Mouse (Mus musculus) forebrain, embryonic 12.5 days (tissue): ENCODE results near the gene Calcrl. TPM values are rescaled to one million over a fixed set of nuclear protein-coding genes. Genes with fewer than 3 reads are reported as not detected.
A peak's percentile ranks its signal among the peaks of the same experiment; 100 is the strongest.
"Not testable (repeated sequence)": the region's sequence is repeated elsewhere in the genome, so short reads cannot be mapped to it uniquely, and the experiment has no call there.

Source experiments
- ATAC-seq: fragments of 200-750 bp; cut with Nextera tagmentation; 2 replicates; pipeline ENCODE4 v1.8.0; 2017; ENCODE audit warnings: moderate TSS enrichment; ENCODE audit not compliant: low FRiP score
- H3K27ac ChIP-seq: fragments of 300-500 bp; sonication (generic); 2 replicates; pipeline ENCODE4 v1.5.1; 2016; ENCODE audit warnings: mild to moderate bottlenecking
- H3K27me3 ChIP-seq: fragments of 300-500 bp; sonication (generic); 2 replicates; pipeline ENCODE4 v1.6.1; 2016; ENCODE audit warnings: mild to moderate bottlenecking
- H3K36me3 ChIP-seq: fragments of 300-500 bp; sonication (generic); replicated peaks from 2 replicates; pipeline ENCODE4 v1.6.1; 2016; ENCODE audit warnings: mild to moderate bottlenecking
- H3K4me1 ChIP-seq: fragments of 300-500 bp; sonication (generic); 2 replicates; pipeline ENCODE4 v1.6.1; 2016
- H3K4me2 ChIP-seq: fragments of 300-500 bp; sonication (generic); 2 replicates; pipeline ENCODE4 v1.6.1; 2016; ENCODE audit warnings: mild to moderate bottlenecking, moderate library complexity
- H3K4me3 ChIP-seq: fragments of 300-500 bp; sonication (generic); replicated peaks from 2 replicates; pipeline ENCODE4 v1.5.1; 2016; ENCODE audit warnings: mild to moderate bottlenecking
- H3K9ac ChIP-seq: fragments of 300-500 bp; sonication (generic); 2 replicates; pipeline ENCODE4 v1.6.1; 2016; ENCODE audit warnings: mild to moderate bottlenecking
- H3K9me3 ChIP-seq: fragments of 300-500 bp; sonication (generic); 2 replicates; pipeline ENCODE4 v1.6.1; 2016
- WGBS: fragments of 180-500 bp; shearing (Covaris S2); methylation state at CpG from one replicate; pipeline ENCODE4 v1.1.7; 2016; 5-methylcytosine and 5-hydroxymethylcytosine counted together
- polyA plus RNA-seq: library from polyadenylated mRNA; unstranded; fragments of >200 nt; fragmentation: Nextera tagmentation; extraction: Ambion mirVana; gene quantifications from 2 replicates; pipeline ENCODE4 v1.2.1, GENCODE M21; 2016

The Calcrl gene
- polyA plus RNA-seq, 1 experiment from 2014 or later: 10.3 TPM

GRCm38 (mm10) chr2:84441940-84442339 lies 16.7 kb upstream of the Calcrl start:
- ATAC-seq: no peak
- 89% methylated on average over 5 of the region's 5 CpGs for WGBS
- H3K4me2 ChIP-seq: no peak overlapping the region

GRCm38 (mm10) chr2:84429724-84430123 lies 4.5 kb upstream of the Calcrl start:
- ATAC-seq: peak; percentile 66
- H3K9ac ChIP-seq: no peak overlapping the region
- H3K9me3 ChIP-seq: no peaks in the 10 kb centered on the region
- no peaks in the 10 kb centered on the region for H3K27me3 ChIP-seq
- H3K4me3 ChIP-seq: no peak overlapping the region
- H3K4me2 ChIP-seq: no peak overlapping the region
- WGBS: 51% methylated on average over 11 of the region's 11 CpGs
- no peaks in the 10 kb centered on the region for H3K36me3 ChIP-seq
- H3K4me1 ChIP-seq: 0 out of 2 replicates have a peak, but pooled peaks cover 4% of the 10 kb centered on the region
- H3K27ac ChIP-seq: no peak overlapping the region

More at GRCm38 (mm10) chr2:84441940-84442339, 16.7 kb upstream of the Calcrl start:
- Histone ChIP-seq H3K4me1 (no peaks in the 10 kb centered on the region), H3K27ac (no peak overlapping the region), H3K9ac (no peak overlapping the region), H3K4me3 (no peak overlapping the region), H3K36me3 (no peaks in the 10 kb centered on the region), H3K27me3 (no peaks in the 10 kb centered on the region), H3K9me3 (no peaks in the 10 kb centered on the region)

- H3K36me3 ChIP-seq: no peaks in the 10 kb centered on the region
These were observed 3.6 kb upstream of the Calcrl start for GRCm38 (mm10) chr2:84428836-84429235.

GRCm38 (mm10) chr2:84426531-84426930 lies 1.3 kb upstream of the Calcrl start:
- H3K9ac ChIP-seq: no peak overlapping the region
- peaks cover 7% of the 10 kb centered on the region; the same call in 1 of the 2 replicates for H3K4me1 ChIP-seq
- no peaks in the 10 kb centered on the region for H3K36me3 ChIP-seq
- H3K9me3 ChIP-seq: no peaks in the 10 kb centered on the region
- H3K27me3 ChIP-seq: no peaks in the 10 kb centered on the region
- H3K4me3 ChIP-seq: no peak overlapping the region
- no peak overlapping the region for H3K27ac ChIP-seq
- no peak for ATAC-seq
- H3K4me2 ChIP-seq: no peak overlapping the region
- 93% methylated on average over 4 of the region's 4 CpGs for whole genome bisulfite sequencing

More at GRCm38 (mm10) chr2:84428836-84429235, 3.6 kb upstream of the Calcrl start:
- Histone ChIP-seq H3K9me3 (no peaks in the 10 kb centered on the region), H3K4me1 (peaks cover 7% of the 10 kb centered on the region; the same call in 1 of the 2 replicates), H3K4me2 (no peak overlapping the region), H3K9ac (no peak overlapping the region), H3K4me3 (no peak overlapping the region), H3K27me3 (no peaks in the 10 kb centered on the region), H3K27ac (no peak overlapping the region)
- 68% methylated on average over 3 of the region's 3 CpGs for WGBS
- no peak for ATAC-seq

GRCm38 (mm10) chr2:84416501-84416900 lies 8.7 kb downstream of the Calcrl start:
- no peak overlapping the region for H3K4me2 ChIP-seq
- H3K36me3 ChIP-seq: no peaks in the 10 kb centered on the region
- no peaks in the 10 kb centered on the region for H3K9me3 ChIP-seq
- no peak for ATAC-seq
- H3K4me3 ChIP-seq: no peak overlapping the region
- H3K27ac ChIP-seq: no peak overlapping the region
- H3K27me3 ChIP-seq: no peaks in the 10 kb centered on the region
- H3K9ac ChIP-seq: no peak overlapping the region
- no peaks in the 10 kb centered on the region for H3K4me1 ChIP-seq
- WGBS: 76% methylated on average over 4 of the region's 4 CpGs

GRCm38 (mm10) chr2:84409796-84410592 lies 15.2 kb downstream of the Calcrl start:
- no peak overlapping the region for H3K4me3 ChIP-seq
- H3K36me3 ChIP-seq: no peaks in the 10 kb centered on the region
- H3K27ac ChIP-seq: no peak overlapping the region
- H3K9me3 ChIP-seq: no peaks in the 10 kb centered on the region
- no peak overlapping the region for H3K4me2 ChIP-seq
- no peak for ATAC-seq
- H3K9ac ChIP-seq: no peak overlapping the region
- no peaks in the 10 kb centered on the region for H3K27me3 ChIP-seq
- H3K4me1 ChIP-seq: no peaks in the 10 kb centered on the region

- ATAC-seq: no peak
- Histone ChIP-seq H3K9ac (no peak overlapping the region), H3K4me3 (no peak overlapping the region), H3K9me3 (no peaks in the 10 kb centered on the region), H3K36me3 (no peaks in the 10 kb centered on the region), H3K4me2 (no peak overlapping the region), H3K27me3 (no peaks in the 10 kb centered on the region), H3K27ac (no peak overlapping the region), H3K4me1 (no peaks in the 10 kb centered on the region)
- 85% methylated on average over 3 of the region's 3 CpGs for WGBS
These were observed 20.4 kb downstream of the Calcrl start for GRCm38 (mm10) chr2:84404834-84405233.

- no peak for ATAC-seq
- H3K27ac ChIP-seq: no peak overlapping the region
- no peaks in the 10 kb centered on the region for H3K27me3 ChIP-seq
- H3K4me2 ChIP-seq: no peak overlapping the region
- WGBS: 91% methylated on average over 3 of the region's 3 CpGs
- no peaks in the 10 kb centered on the region for H3K9me3 ChIP-seq
- H3K4me1 ChIP-seq: no peaks in the 10 kb centered on the region
- no peaks in the 10 kb centered on the region for H3K36me3 ChIP-seq
- no peak overlapping the region for H3K9ac ChIP-seq
- no peak overlapping the region for H3K4me3 ChIP-seq
These were observed 22.5 kb downstream of the Calcrl start for GRCm38 (mm10) chr2:84402713-84403112.

- Histone ChIP-seq H3K9me3 (no peaks in the 10 kb centered on the region), H3K27ac (no peak overlapping the region), H3K4me3 (no peak overlapping the region), H3K27me3 (no peaks in the 10 kb centered on the region), H3K4me1 (no peaks in the 10 kb centered on the region), H3K4me2 (no peak overlapping the region), H3K36me3 (no peaks in the 10 kb centered on the region), H3K9ac (no peak overlapping the region)
- WGBS: 85% methylated on average over 4 of the region's 4 CpGs
- ATAC-seq: no peak
These were observed 28.7 kb downstream of the Calcrl start for GRCm38 (mm10) chr2:84396557-84396956.

GRCm38 (mm10) chr2:84393236-84393635 lies 32.0 kb downstream of the Calcrl start:
- peaks cover 6% of the 10 kb centered on the region; the same call in 1 of the 2 replicates for H3K4me1 ChIP-seq
- H3K4me2 ChIP-seq: no peak overlapping the region
- no peaks in the 10 kb centered on the region for H3K36me3 ChIP-seq
- no peak overlapping the region for H3K4me3 ChIP-seq
- H3K9ac ChIP-seq: no peak overlapping the region
- no peak overlapping the region for H3K27ac ChIP-seq
- WGBS: 93% methylated on average over 4 of the region's 4 CpGs
- H3K9me3 ChIP-seq: no peaks in the 10 kb centered on the region
- ATAC-seq: no peak
- no peaks in the 10 kb centered on the region for H3K27me3 ChIP-seq

GRCm38 (mm10) chr2:84389075-84389474 lies 36.1 kb downstream of the Calcrl start:
- no peak overlapping the region for H3K9ac ChIP-seq
- peaks cover 6% of the 10 kb centered on the region; the same call in 1 of the 2 replicates for H3K4me1 ChIP-seq
- no peak overlapping the region for H3K27ac ChIP-seq
- no peak overlapping the region for H3K4me3 ChIP-seq
- H3K36me3 ChIP-seq: no peaks in the 10 kb centered on the region
- H3K9me3 ChIP-seq: no peaks in the 10 kb centered on the region
- H3K27me3 ChIP-seq: no peaks in the 10 kb centered on the region
- H3K4me2 ChIP-seq: no peak overlapping the region
- no peak for ATAC-seq

- 88% methylated on average over 14 of the region's 14 CpGs for WGBS
- not testable (repeated sequence) for H3K9ac ChIP-seq, ATAC-seq, H3K4me3 ChIP-seq, H3K4me2 ChIP-seq, H3K27ac ChIP-seq, H3K36me3 ChIP-seq, H3K9me3 ChIP-seq, H3K4me1 ChIP-seq, H3K27me3 ChIP-seq
These were observed 36.7 kb downstream of the Calcrl start for GRCm38 (mm10) chr2:84388537-84388936.

GRCm38 (mm10) chr2:84388023-84388416 lies 37.2 kb downstream of the Calcrl start:
- Histone ChIP-seq H3K4me1 (peaks cover 6% of the 10 kb centered on the region; the same call in 1 of the 2 replicates), H3K27me3 (no peaks in the 10 kb centered on the region), H3K4me2 (no peak overlapping the region), H3K27ac (no peak overlapping the region), H3K9me3 (no peaks in the 10 kb centered on the region), H3K36me3 (no peaks in the 10 kb centered on the region), H3K4me3 (no peak overlapping the region), H3K9ac (no peak overlapping the region)
- 77% methylated on average over 7 of the region's 7 CpGs for WGBS
- no peak for ATAC-seq
